21 mouse cellular contexts compared by ENCODE assay signal in the genomic region with DNA sequence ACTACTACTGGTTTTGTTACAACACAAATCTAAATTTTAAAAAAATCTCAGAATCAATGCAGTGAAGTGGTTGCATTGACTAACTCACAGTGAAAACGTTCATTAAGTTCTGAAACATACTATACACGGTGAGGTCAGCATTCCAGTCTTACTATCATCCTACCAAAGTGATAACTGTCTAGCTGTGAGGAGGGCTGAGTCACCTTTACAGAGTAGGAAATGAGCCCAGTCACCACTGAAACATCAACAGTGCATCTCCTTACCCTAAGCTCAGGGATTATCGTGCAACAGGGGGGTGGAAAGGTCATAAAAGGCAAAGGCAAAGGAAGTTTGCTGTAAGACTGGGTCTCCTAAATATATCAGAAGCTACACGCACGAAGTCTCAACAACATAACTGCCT.
"Had no signal": no experiment of that assay in that cellular context is flagged by ENCODE, and none has a peak within 500 bp of the region (broad histone marks: within the 10 kb centered on the region; RNA-seq: fewer than 3 reads in every experiment).

No protein-coding gene starts in this region.

- H3K4me1 ChIP-seq: lung, embryonic 15.5 days; midbrain, embryonic 10.5 days; midbrain, embryonic 13.5 days; neural tube, embryonic 13.5 days; stomach, embryonic 15.5 days had no signal

- ATAC-seq: midbrain, embryonic 13.5 days; midbrain, embryonic 16.5 days had no signal

- H3K4me3 ChIP-seq: left cerebral cortex, adult 2 months; lung, embryonic 15.5 days; megakaryocyte, embryonic 14.5 days; midbrain, embryonic 10.5 days; midbrain, embryonic 13.5 days; myocyte; neural tube, embryonic 13.5 days; stomach, embryonic 15.5 days had no signal

- H3K36me3 ChIP-seq: lung, embryonic 15.5 days; midbrain, embryonic 10.5 days; midbrain, embryonic 13.5 days; neural tube, embryonic 13.5 days; stomach, embryonic 15.5 days had no signal

- H3K4me2 ChIP-seq: lung, embryonic 15.5 days; midbrain, embryonic 13.5 days; neural tube, embryonic 13.5 days; stomach, embryonic 15.5 days had no signal

- DNase-seq: kidney, adult 18-20 months; kidney, adult 9 months; kidney, postnatal 14 days; kidney, postnatal 4 days; layer of hippocampus, postnatal 36 days; lung, adult 18-20 months; lung, postnatal 10 days; lung, postnatal 36 days; retina, postnatal 1 day; right cerebral cortex, postnatal 25 days; spleen, adult 18-20 months; thymus, postnatal 25 days had no signal

- H3K9me3 ChIP-seq: lung, embryonic 15.5 days; megakaryocyte, embryonic 14.5 days; midbrain, embryonic 10.5 days; midbrain, embryonic 13.5 days; neural tube, embryonic 13.5 days; stomach, embryonic 15.5 days had no signal

- H3K27me3 ChIP-seq: lung, embryonic 15.5 days; megakaryocyte, embryonic 14.5 days; midbrain, embryonic 13.5 days; neural tube, embryonic 13.5 days; stomach, embryonic 15.5 days had no signal

- H3K27ac ChIP-seq: left cerebral cortex, adult 2 months; lung, embryonic 15.5 days; midbrain, embryonic 10.5 days; midbrain, embryonic 13.5 days; neural tube, embryonic 13.5 days; stomach, embryonic 15.5 days had no signal

- H3K9ac ChIP-seq: lung, embryonic 15.5 days; midbrain, embryonic 13.5 days; neural tube, embryonic 13.5 days; stomach, embryonic 15.5 days had no signal
